Mouse (Mus musculus): ENCODE results near the gene Spata17.
A peak's percentile ranks its signal among the peaks of the same experiment; 100 is the strongest.
"Not testable (repeated sequence)": the region's sequence is repeated elsewhere in the genome, so short reads cannot be mapped to it uniquely, and the experiment has no call there.

The Spata17 gene

DNA sequence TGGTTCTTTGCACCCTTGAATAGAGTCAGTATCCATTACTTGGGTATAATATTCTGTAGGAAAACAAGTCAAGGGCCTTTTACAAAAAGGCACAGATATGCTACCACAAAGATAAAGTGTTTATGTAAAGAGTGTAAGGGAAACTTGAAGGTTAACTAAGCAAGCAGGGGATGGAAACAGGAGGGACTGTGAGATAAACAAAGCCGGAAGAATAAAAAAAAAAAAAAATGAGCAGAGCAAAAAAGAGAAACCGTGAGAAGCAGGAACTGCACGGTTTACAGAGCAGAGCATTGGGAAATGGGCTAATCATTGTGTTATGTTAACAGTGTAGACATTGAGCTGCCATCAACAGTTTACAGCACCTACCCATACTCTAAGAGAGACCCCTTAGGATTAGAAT, 44.9 kb downstream of the Spata17 start:
- DNase-seq: no peak

GRCm38 (mm10) chr1:187169646-187170045, 45.6 kb downstream of the Spata17 start:
- DNase-seq: no peak

GRCm38 (mm10) chr1:187163571-187163970, 51.7 kb downstream of the Spata17 start:
- no peak for DNase-seq

DNA sequence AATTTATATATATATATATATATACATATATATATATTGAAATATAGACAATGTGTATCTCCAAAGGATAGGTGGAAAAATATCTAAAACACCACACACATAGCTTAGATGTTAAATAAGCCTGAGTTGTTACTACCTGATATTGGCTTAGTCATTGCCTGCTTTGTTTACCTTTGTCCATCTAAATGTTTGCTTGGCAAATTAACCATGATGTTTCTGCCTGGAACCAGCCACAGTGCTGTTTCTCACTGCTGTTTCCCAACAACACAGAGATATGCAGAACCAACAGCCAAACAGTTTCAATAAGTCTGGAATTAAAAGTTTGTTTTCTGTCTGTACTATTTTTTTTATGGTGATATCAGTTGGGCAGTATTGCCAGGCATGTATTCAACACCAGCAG, 59.6 kb downstream of the Spata17 start:
- DNase-seq: no peak

GRCm38 (mm10) chr1:187153681-187154080, 61.6 kb downstream of the Spata17 start:
- DNase-seq: no peak

- DNase-seq: no peak
Measured at GRCm38 (mm10) chr1:187152571-187152970, 62.7 kb downstream of the Spata17 start.

DNA sequence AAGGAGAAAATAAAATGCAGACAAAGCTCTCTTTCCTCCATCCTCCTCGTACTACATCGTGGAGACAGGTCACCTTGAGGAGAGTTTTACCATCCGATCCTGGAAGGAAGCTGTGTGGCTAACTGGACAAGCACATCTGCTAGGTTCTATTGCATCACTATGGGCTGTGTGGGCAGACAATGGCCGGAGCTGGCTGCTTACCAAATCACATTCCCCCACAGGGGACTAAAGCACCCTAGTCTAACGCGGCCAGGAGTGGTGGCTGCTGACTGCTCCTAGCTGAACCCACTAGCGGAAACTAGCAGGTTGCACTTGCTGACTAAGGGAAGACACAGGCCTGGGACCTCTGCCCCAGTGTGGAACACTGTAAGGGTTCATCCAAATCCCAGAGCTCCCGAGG, 72.3 kb downstream of the Spata17 start:
- DNase-seq: no peak

GRCm38 (mm10) chr1:187137426-187137825, 77.8 kb downstream of the Spata17 start:
- peak; percentile 72 for DNase-seq

DNA sequence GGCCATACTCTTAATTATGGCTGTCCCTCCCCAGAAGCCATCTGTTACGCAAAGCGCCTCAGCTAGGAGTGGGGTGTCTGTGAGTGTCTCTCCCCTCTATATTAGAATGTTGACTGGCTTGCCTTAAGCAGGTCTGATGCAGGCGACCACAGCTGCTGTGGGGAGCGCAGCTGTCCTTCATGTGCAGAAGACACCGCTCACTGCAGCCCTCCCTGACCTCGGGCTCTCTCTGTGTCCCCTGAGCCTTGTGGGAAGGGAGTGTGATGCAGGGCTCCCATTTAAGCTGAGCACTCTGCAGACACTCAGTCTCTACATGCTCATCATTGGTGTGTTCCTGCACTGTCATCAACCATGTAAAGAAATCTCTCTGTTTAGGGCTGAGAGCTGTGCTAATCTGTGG, 79.4 kb downstream of the Spata17 start:
- DNase-seq: no peak

DNA sequence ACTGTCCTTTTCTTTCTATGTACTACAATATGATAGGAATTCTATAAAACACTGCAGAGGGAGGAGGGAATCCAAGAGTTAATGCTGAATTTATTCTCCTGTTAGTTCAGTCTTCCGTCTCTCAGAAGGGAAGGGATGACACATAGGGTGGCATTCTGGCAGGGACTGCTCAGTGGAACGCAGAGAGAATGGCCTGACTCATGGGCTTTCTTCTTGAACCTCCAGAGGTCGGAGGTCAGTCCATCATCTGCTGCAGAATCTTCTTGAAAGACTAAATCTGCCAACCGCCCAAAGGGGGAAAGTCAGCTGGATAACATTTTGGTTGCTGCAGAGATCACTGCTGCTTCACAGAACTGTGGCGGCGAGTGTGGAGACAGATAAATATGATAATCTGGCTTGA, 81.4 kb downstream of the Spata17 start:
- DNase-seq: no peak

DNA sequence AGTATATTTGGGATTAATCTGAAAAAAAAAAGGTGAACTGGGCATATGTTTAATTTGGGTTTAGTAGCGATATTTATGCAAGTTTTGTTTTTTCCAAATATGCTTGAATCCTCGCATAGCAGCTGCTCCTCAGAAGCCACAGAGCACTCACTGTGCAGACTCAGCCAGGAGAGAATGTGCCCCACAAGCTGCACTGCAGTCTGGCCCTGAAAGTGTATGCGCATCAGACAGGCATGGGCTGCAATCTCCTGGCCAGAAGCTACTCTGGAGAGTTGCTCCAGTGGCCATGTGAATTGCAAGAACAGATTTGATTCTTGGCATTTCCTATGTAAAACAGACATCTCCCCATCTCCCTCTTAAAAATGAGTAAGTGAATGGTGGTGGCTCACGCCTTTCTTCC, 82.9 kb downstream of the Spata17 start:
- no peak for DNase-seq

DNA sequence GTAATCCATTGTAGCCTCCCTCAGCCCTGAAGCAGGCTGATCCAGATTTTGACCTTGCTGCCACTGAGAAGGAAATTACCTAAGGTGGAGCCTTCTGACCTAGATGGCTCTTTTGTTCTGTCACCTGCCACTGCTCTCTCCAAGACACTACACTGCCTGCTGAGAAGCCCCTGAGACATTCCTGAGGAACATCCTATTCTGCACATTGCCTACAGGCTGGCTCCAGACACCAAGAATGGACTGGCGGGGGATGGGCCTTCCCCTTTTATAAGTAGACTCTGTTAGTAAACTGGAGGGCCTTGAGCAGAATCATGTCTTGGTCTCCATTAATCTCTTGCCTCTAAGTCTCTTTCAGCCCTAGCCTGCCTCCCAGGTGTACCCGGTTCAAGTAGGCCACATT, 87.7 kb downstream of the Spata17 start:
- DNase-seq: not testable (repeated sequence)

DNA sequence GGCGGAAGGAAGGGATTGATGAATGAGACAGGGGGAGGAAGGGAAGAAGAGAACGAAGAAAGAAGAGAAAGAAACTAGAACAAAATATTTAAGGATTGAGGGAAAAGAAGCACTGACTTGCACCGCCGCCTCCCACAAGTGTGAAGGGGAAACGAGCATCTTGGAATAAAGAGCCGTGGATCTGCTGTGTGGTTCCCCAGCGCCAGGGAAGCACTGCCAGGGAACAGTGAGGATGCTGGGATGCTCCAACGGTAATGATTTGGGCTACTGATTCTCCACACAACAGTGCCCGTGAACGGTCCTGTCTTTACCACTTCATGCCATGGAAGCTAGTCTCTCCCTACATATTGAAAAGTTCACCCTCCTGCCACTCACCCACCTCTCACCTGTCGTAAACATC, 89.5 kb downstream of the Spata17 start:
- DNase-seq: no peak

DNA sequence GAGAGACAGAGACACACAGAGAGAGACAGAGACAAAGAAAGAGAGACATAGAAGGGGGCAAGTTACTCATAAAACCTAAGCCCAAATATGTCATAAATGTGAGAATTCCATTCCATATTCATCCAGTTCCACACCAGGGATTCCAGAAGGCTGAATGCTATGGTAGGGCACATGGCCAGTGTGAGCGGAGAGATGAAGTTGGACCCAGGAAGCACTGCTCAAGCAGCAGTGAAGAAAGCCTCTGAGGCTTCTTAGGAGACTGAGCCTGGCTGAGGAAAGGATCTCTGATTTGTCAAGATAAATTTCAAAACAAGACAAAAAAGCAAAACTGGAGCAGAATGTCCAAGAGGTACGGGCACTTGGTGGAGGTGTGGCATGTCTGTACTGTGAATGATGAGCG, 90.3 kb downstream of the Spata17 start:
- DNase-seq: no peak

GRCm38 (mm10) chr1:187119300-187119699, 96.0 kb downstream of the Spata17 start:
- no peak for DNase-seq

DNA sequence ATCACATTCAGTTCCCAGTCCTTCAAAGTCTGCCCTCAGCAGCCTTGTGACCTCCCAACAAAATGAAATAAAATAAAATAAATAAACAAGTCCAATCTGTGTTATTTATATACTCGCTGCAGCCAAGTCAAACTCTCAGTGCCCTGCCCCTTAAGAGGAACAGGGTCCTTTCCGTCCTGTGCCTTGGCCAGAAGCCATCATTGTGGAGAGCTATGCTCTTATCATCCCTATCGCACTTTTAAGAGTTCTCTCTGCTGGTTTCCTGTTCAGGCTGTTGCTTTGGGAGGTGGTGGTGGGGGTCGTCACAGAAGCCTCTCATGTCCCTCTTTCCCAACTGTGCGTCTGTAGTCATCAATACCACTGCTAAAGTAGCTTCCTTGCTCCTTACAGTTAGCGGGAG, 97.2 kb downstream of the Spata17 start:
- peak; percentile 21 for DNase-seq

GRCm38 (mm10) chr1:187113716-187114115, 101.5 kb downstream of the Spata17 start:
- no peak for DNase-seq

GRCm38 (mm10) chr1:187102130-187102529, 113.1 kb downstream of the Spata17 start:
- no peak for DNase-seq

DNA sequence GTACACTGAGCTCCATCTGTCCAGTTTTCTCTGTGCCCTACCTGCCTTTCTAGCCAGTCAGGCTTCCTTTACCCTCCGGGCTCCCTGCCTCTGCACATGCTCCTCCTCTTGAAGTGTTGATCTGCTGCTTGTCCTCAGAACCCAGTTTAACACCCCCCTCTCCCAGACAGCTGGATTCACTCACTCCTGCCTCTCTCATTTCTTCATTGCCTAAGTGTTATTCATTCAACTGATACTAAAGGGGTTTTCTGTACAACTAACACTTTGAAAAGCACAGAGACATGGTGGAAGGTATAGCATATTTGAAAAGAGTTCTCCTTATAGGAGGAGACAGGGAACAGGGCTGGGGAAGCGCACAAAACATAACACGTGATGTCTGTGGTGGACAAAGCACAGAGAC, 114.1 kb downstream of the Spata17 start:
- DNase-seq: no peak

GRCm38 (mm10) chr1:187100624-187101023, 114.6 kb downstream of the Spata17 start:
- DNase-seq: no peak

- no peak for DNase-seq
Measured at GRCm38 (mm10) chr1:187098285-187098684, 117.0 kb downstream of the Spata17 start.

- no peak for DNase-seq
Measured at GRCm38 (mm10) chr1:187092546-187092945, 122.7 kb downstream of the Spata17 start.

GRCm38 (mm10) chr1:187088660-187089395, 126.4 kb downstream of the Spata17 start:
- no peak for DNase-seq

DNA sequence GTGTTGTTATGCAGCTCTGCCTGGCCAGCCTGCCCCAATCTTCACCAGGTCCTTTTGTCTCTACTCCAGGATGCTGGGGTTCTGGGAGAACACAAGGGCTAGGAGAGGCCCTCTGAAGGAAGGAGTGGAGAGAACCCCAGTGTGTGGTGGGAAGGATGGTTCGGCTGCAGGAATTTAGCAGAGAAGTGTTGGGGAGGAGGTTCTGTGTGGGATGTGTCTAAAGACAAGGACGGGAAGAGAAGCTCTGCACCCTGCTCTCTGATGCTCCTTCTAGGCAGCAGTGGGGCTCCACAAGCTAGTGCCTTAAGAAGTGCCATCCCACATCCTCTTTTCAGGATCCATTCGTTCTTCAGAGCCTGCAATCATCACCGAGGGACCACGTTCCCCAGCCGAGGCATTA, 129.2 kb downstream of the Spata17 start:
- no peak for DNase-seq

DNA sequence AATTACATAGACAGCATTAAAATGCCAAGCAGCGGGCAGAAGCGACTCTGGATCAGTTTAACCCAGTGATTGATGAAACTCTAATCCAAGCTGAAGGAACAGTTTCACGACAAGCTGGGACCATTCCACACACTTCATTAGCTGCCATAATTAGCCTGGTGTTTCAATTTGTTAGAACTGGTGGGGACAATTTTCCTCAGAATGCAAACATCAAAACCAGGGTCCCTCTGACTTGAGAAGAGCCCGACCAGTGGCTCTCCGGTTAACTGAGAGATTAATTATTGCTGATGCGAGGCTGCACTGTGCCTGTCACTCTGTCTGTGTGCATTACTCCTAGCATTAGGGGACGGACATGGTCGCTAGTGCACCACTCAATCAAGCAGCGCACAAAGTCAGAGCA, 137.9 kb downstream of the Spata17 start:
- no peak for DNase-seq

GRCm38 (mm10) chr1:187077043-187077334, 138.3 kb downstream of the Spata17 start:
- DNase-seq: no peak
